Mouse (Mus musculus) bone marrow macrophage, adult 2 months (primary cell): ENCODE measurements around the gene Cdca3.

Source experiments
- CTCF ChIP-seq: IDR thresholded peaks from 2 replicates; pipeline ENCODE4 v1.5.1; 2012; ENCODE audit warnings: low read depth, mild to moderate bottlenecking, low read length, moderate library complexity
- POLR2A ChIP-seq: IDR thresholded peaks from 2 replicates; pipeline ENCODE4 v1.6.1; 2012; ENCODE audit warnings: mild to moderate bottlenecking, low read depth, low read length, borderline replicate concordance

- TF ChIP-seq POLR2A (no peak), CTCF (no peak)
Observed at GRCm38 (mm10) chr6:124836411-124836810, 7.1 kb downstream of the Cdca3 start.
